Comparison of ENCODE assay signal across 9 mouse cellular contexts in genomic region chr11:22844754-22845718, GRCm38 (mm10). TPM values are rescaled to one million over a fixed set of nuclear protein-coding genes. Genes with fewer than 3 reads are reported as not detected.
DNase-seq lines count a peak whose midpoint lies in the region; ATAC-seq and TF ChIP-seq lines count a peak whose summit lies in the region.
"Had no signal": no experiment of that assay in that cellular context is flagged by ENCODE, and none has a peak within 500 bp of the region (broad histone marks: within the 10 kb centered on the region; RNA-seq: fewer than 3 reads in every experiment).

No protein-coding gene starts in this region.

- no peak overlapping the region for H3K9ac ChIP-seq in heart, postnatal 0 days (replicated peaks; ENCODE audit: low read depth, low read length)
- no peak overlapping the region for H3K9ac ChIP-seq in ES-E14 (ENCODE audit: insufficient read depth, low read depth, low read length, poor library complexity, severe bottlenecking)
- peak overlapping the region; percentile 20; the same call in 1 of the 2 replicates for H3K9ac ChIP-seq in liver, embryonic 12.5 days
- H3K9ac ChIP-seq in hindbrain, embryonic 11.5 days (ENCODE audit: low read depth, low read length): no peak overlapping the region

- H3K4me1 ChIP-seq in heart, postnatal 0 days (ENCODE audit: control insufficient read depth, insufficient read depth): peaks cover 58% of the 10 kb centered on the region
- H3K4me1 ChIP-seq in ES-E14 (ENCODE audit: control insufficient read depth in 2 of 2, insufficient read depth in 2 of 2, low read length in 2 of 2, poor library complexity in 1 of 2): peaks cover 24 to 35% of the 10 kb centered on the region in 2 experiments
- H3K4me1 ChIP-seq in liver, embryonic 12.5 days: peaks cover 99% of the 10 kb centered on the region
- no peaks in the 10 kb centered on the region for H3K4me1 ChIP-seq in hindbrain, embryonic 11.5 days (replicated peaks; ENCODE audit: control insufficient read depth, insufficient read depth, low read length)

- H3K27ac ChIP-seq in heart, postnatal 0 days (ENCODE audit: low read depth): peak overlapping the region; percentile 25; the same call in 1 of the 2 replicates
- no peak overlapping the region for H3K27ac ChIP-seq in ES-E14 (ENCODE audit: insufficient read depth, low read depth, low read length, poor library complexity, severe bottlenecking)
- peak overlapping the region; percentile 81 for H3K27ac ChIP-seq in liver, embryonic 12.5 days
- no peak overlapping the region for H3K27ac ChIP-seq in hindbrain, embryonic 11.5 days (ENCODE audit: low read depth, low read length)

- DNase-seq in heart, postnatal 0 days (ENCODE audit: low spot score): no peak
- DNase-seq in heart, postnatal 36 days: no peak
- peak; percentile 65 for DNase-seq in 3T3-L1 (ENCODE audit: low read depth, low spot score)
- no peak for DNase-seq in ES-E14 (ENCODE audit: low read depth, low spot score)
- DNase-seq in hindbrain, embryonic 11.5 days (ENCODE audit: low spot score): no peak
- DNase-seq in embryo, embryonic 10.5 days (ENCODE audit: low spot score): no peak
- DNase-seq in gastrocnemius, adult 8-10 months (ENCODE audit: low spot score in 2 of 2): no peak
- DNase-seq: heart, postnatal 4 days had no signal

- WGBS in heart, postnatal 0 days: 66% methylated on average over 4 of the region's 4 CpGs
- 28% methylated on average over 4 of the region's 4 CpGs for WGBS in liver, embryonic 12.5 days (ENCODE audit: insufficient replicate concordance)
- WGBS in hindbrain, embryonic 11.5 days: 80% methylated on average over 4 of the region's 4 CpGs

- H3K9me3 ChIP-seq in heart, postnatal 0 days (replicated peaks; ENCODE audit: control insufficient read depth, low read length): no peaks in the 10 kb centered on the region
- no peaks in the 10 kb centered on the region for H3K9me3 ChIP-seq in ES-E14 (ENCODE audit: control insufficient read depth, insufficient read depth, low read depth, low read length)
- H3K9me3 ChIP-seq in liver, embryonic 12.5 days (replicated peaks): no peaks in the 10 kb centered on the region
- H3K9me3 ChIP-seq in hindbrain, embryonic 11.5 days (ENCODE audit: control insufficient read depth, low read length): no peaks in the 10 kb centered on the region

- in situ Hi-C loops in ES-E14 (cut with MboI; ENCODE audit: low sequenced_read_pairs in 2 of 2, unreplicated experiment in 2 of 2): no loop called here

- TF ChIP-seq CTCF in heart, postnatal 0 days (IDR thresholded peaks at IDR 0.05; ENCODE audit: low read depth): no peak

- no peak overlapping the region for H3K4me3 ChIP-seq in heart, postnatal 0 days (ENCODE audit: low read depth, low read length)
- H3K4me3 ChIP-seq in ES-E14 (ENCODE audit: insufficient read depth in 1 of 2, low read depth in 1 of 2, low read length in 2 of 2, poor library complexity in 1 of 2, severe bottlenecking in 1 of 2): no peak overlapping the region
- H3K4me3 ChIP-seq in liver, embryonic 12.5 days: no peak overlapping the region
- no peak overlapping the region for H3K4me3 ChIP-seq in hindbrain, embryonic 11.5 days (ENCODE audit: low read depth, low read length)

- H3K27me3 ChIP-seq in heart, postnatal 0 days (ENCODE audit: control insufficient read depth, insufficient read depth, low read length): no peaks in the 10 kb centered on the region
- H3K27me3 ChIP-seq in liver, embryonic 12.5 days (replicated peaks): no peaks in the 10 kb centered on the region
- no peaks in the 10 kb centered on the region for H3K27me3 ChIP-seq in hindbrain, embryonic 11.5 days (ENCODE audit: control insufficient read depth, insufficient read depth, low read length)

- H3K36me3 ChIP-seq in heart, postnatal 0 days (replicated peaks; ENCODE audit: control insufficient read depth, insufficient read depth, low read length): no peaks in the 10 kb centered on the region
- H3K36me3 ChIP-seq in ES-E14 (ENCODE audit: control insufficient read depth, insufficient read depth, low read length, poor library complexity, severe bottlenecking): 0 out of 2 replicates have a peak, but pooled peaks cover 5% of the 10 kb centered on the region
- H3K36me3 ChIP-seq in liver, embryonic 12.5 days: no peaks in the 10 kb centered on the region
- H3K36me3 ChIP-seq in hindbrain, embryonic 11.5 days (ENCODE audit: control insufficient read depth, insufficient read depth, low read length): no peaks in the 10 kb centered on the region

- TF ChIP-seq EP300 in heart, postnatal 0 days (IDR thresholded peaks at IDR 0.05; ENCODE audit: low read depth): no peak

- no peak overlapping the region; the same call in 1 of the 2 replicates for H3K4me2 ChIP-seq in heart, postnatal 0 days (ENCODE audit: low read depth, low read length)
- H3K4me2 ChIP-seq in liver, embryonic 12.5 days: peak overlapping the region; percentile 48
- no peak overlapping the region for H3K4me2 ChIP-seq in hindbrain, embryonic 11.5 days (replicated peaks; ENCODE audit: low read depth, low read length)

- no peak for ATAC-seq in heart, postnatal 0 days (ENCODE audit: insufficient read depth, low read depth)
- no peak for ATAC-seq in liver, embryonic 12.5 days
- no peak for ATAC-seq in hindbrain, embryonic 11.5 days (ENCODE audit: low FRiP score)

- intact Hi-C loops in heart, postnatal 36 days (cut with DNase I): no loop called here

TF ChIP-seq in ES-E14, 5 proteins besides CTCF, POLR2A, EP300 and RAD21:
- peak; percentile 92 for TF ChIP-seq ZNF384 (IDR thresholded peaks at IDR 0.05; ENCODE audit: low read depth, low read length)
- TF ChIP-seq ZC3H11A (IDR thresholded peaks at IDR 0.05; ENCODE audit: borderline replicate concordance, low read depth, low read length): no peak
- no peak for TF ChIP-seq HCFC1 (IDR thresholded peaks at IDR 0.05; ENCODE audit: borderline replicate concordance, insufficient read depth, low read length)
TF ChIP-seq in ES-E14: peak in this region for 1.

RNA-seq across cellular contexts. Expression of gene B3gnt2, which starts 15.7 kb away (rescaled TPM):
- 14.3 and 22.6 TPM in 2 replicates for total RNA-seq in heart, postnatal 0 days (2014; rRNA removed; ENCODE audit: low replicate concordance)
- polyA plus RNA-seq in heart, postnatal 0 days (2015; fragmentation: Nextera tagmentation; extraction: Ambion mirVana): 5.1 and 5.9 TPM in 2 replicates
- total RNA-seq in heart, postnatal 36 days (2021): 1 to 10 TPM; 6.3 to 7.7 TPM
- 25.7 and 52.9 TPM in 2 replicates for total RNA-seq in ES-E14 (2012; rRNA removed)
- 4.8 and 5.5 TPM in 2 replicates for polyA plus RNA-seq in liver, embryonic 12.5 days (2016; fragmentation: Nextera tagmentation; extraction: Ambion mirVana)
- polyA plus RNA-seq in hindbrain, embryonic 11.5 days (2014; fragmentation: Nextera tagmentation; extraction: Ambion mirVana): 1.7 and 3.0 TPM in 2 replicates
- total RNA-seq in gastrocnemius, adult 8-10 months (2022): 1 to 10 TPM; 1.0 to 1.7 (median 1.2) TPM

Comparison
In these comparisons a context has a peak if more than half of its experiments do, and no peak if none do; other contexts are left out.
1. H3K27ac ChIP-seq: peak in heart, postnatal 0 days (single experiment) and liver, embryonic 12.5 days (single experiment); none in ES-E14 (single experiment) and hindbrain, embryonic 11.5 days (single experiment).